Mouse (Mus musculus) right cerebral cortex, postnatal 10 days (tissue): ENCODE data around the gene Onecut1.

ENCODE experiments used
- DNase-seq, 2 experiments: peaks; one replicate each; pipeline ENCODE4 v3.0.0; 2021; ENCODE audit warnings: low spot score in 2 of 2

The Onecut1 gene

DNA sequence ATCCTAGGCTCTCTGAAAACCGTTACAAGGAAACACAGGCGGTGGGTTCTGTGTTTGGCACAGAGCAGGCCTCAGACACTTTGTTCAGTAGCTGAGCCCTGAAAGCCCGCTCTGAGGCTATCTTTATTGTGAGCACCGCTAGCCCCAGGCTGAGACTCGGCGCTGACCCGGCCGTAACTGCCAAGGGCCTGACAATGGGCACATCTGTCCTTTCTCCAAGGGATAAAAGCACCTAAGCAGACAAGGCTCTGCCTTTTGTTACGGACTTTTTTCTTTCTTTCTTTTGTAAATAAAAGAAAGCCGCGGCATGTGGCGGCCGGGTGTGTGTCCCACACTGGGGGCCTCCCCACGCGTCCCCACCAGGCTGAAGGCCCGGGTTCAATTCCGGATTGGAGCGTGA, 1.3 kb upstream of the Onecut1 start:
- no peak for DNase-seq

DNA sequence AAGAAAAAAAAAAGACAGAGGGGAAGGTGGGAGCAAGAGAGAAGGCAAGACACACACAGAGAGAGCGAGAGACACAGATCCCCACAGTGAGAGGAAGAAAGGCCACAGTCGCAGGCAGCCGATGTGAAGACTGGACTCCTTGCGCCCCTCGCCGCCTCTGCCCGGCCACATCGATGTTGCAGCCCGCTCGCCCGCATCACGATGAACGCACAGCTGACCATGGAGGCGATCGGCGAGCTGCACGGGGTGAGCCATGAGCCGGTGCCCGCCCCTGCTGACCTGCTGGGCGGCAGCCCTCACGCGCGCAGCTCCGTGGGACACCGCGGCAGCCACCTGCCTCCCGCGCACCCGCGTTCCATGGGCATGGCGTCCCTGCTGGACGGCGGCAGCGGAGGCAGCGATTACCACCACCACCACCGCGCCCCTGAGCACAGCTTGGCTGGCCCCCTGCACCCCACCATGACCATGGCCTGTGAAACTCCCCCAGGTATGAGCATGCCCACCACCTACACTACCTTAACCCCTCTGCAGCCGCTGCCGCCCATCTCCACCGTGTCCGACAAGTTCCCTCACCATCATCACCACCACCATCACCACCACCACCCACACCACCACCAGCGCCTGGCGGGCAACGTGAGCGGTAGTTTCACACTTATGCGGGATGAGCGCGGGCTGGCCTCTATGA, 517 bp downstream of the Onecut1 start:
- DNase-seq = no peak

DNA sequence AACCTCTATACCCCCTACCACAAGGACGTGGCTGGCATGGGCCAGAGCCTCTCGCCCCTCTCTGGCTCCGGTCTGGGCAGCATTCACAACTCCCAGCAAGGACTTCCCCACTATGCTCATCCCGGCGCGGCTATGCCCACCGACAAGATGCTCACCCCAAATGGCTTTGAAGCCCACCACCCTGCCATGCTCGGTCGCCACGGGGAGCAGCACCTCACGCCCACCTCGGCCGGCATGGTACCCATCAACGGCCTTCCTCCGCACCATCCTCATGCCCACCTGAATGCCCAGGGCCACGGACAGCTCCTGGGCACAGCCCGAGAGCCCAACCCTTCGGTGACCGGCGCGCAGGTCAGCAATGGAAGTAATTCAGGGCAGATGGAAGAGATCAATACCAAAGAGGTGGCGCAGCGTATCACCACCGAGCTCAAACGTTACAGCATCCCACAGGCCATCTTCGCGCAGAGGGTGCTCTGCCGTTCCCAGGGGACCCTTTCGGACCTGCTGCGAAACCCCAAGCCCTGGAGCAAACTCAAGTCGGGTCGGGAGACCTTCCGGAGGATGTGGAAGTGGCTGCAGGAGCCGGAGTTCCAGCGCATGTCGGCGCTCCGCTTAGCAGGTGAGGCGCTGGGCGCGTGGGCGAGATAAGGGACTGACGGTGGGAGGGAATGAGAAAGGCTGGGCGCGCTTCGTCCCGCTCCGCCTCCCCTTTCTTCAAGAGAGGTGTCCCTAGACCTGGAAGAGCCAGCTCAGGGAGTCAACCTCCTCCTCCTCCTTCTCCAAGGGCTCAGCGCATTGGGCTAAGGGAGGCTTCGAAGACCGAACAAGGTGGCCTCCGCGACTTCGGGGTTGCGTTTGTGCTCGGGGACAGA, 1.3 kb downstream of the Onecut1 start:
- DNase-seq = no peak

DNA sequence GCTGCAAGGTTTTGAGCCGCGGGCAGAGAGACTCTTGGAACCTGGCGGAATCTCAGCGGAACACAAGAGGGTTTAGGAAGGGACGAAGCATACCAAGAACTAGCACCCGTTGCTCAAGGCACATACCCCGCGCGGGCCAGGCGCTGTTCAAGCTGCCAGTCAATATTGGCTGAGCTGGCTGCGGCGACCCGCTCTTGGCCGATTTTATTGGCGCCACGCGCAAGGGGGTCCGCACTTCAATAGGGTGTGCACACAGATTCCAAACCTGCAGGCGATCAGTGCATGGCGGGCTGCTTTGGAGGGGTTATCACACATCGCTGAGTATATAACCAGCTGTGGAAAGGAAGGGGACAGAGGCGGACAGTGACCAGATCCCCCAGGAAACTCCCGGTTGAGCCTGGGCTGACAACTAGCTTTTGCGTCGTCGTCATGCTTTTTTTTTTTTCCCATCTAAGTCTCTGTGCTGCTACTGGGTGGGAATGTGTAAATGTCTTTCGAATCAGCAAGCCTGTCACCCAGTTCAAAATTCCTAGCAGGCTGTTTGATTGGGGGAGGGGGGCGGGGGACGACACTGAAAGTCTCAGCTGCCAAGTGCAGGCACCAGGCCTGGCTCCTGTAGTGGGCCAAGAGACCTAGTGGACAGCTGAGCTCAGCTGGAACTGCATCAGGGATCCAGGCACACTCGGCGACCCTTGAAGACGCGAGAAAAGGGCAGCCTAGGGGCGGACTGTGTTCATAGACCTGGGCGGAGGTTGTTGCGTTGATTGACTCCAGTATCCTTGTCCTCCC, 2.1 kb downstream of the Onecut1 start:
- DNase-seq = no peak

DNA sequence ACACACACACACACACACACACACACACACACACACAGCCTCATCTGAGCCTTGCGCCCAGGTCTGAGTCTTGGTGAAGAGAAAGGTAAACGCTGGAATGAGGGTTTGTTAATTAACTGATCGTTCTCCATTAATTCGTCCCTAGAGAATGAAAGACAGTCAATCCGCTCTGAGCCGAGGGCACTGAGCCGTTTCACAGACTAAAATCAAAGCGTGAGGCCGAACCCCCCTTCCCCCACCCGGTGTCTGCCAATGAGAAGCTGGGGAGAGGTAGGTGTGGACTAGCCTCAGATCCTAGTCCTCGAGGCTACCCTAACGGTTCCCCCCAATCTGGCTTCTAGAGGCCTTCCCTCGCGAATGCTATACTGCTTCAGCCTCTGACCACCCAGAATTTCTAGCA, 2.8 kb downstream of the Onecut1 start:
- no peak for DNase-seq

DNA sequence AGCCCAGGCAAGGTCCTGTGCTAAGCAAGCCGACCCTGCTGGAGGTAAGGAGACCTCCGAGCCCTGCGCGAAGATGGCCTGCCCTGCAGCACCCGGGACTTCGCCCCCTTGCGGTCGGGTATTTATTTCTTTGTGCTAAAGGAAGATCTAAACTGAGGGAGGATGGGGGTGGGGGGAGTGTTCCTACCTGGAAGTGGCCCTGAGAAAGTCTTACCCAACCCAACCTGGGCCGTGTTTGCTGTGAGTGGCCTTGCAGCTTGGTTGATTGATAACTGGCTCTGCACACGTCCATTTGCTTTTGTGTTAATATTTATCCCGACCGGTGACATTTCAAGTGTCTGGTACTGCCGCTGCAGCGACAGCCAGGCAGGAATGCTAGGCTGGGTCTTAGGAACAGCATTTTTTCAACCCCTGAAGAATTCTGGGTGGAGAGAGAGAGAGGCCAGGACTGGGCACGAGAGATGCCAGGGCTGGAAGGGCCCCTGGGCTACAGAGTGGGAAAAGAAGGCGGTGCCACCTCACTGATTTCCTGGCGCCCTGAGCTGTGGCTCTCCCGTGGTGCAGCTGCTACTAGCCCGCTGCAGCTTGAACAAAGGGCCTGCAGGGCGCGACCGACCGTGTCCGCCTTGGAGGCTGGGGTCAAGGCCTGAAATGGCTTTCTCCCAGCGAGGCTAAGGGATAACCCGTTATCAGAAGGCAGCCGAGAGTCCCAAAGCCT, 5.0 kb downstream of the Onecut1 start:
- no peak for DNase-seq

DNA sequence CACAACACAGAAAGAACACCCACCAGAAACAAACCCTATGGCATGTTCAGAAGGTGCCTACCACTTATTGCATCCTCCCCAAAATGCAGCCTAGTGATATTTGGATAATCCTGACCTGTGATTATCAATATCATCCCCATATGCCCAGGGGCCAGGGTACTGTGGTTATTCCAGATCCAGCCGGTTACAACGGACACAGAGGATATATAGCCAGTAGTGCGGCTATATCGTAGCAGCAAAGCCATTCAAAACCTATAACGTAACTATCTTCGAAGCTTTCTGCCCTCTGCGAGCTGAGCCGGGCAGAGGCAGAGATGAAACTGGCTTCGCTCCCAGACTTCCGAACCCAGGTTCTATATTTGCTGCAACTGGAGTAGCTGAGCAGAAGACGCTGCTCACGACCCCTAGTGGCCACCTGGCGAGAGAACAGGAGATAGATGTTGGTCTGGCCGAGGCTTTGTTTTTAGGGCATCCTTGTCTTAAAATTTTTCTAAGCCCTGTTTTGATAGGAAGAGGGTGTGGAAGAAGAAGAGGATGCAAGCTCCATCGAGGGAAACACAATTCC, 6.0 kb downstream of the Onecut1 start:
- DNase-seq = peak; percentile 70 to 71

DNA sequence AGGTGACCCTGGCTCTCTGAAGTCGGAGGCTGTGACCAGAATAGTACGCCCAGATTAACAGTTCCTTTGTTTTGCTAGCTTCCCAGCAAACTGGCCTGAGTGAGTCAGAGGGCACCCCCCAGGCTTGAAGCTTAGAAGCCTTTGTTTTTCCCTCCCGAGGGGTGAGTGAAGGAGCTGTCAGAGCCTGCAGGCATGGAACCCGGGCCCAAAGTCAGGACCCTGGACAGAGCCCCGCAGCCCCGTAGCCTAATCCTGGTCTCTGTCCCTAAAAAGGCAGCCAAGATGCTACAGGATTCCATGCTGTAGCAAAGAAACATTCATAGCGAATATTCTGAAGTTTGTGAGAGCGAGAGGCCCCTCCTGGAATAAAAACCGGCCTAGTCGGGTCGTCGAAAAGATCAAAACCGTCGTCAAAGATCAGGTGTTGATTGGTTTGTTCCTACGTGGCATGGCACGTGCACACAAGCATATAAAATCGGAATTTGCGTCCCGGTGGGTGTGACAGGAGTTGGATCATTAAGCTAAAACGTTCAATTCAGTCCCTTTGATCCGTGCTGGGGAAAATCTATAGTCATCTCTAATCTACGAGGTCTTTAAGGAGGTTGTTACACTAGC, 6.7 kb downstream of the Onecut1 start:
- DNase-seq = no peak

DNA sequence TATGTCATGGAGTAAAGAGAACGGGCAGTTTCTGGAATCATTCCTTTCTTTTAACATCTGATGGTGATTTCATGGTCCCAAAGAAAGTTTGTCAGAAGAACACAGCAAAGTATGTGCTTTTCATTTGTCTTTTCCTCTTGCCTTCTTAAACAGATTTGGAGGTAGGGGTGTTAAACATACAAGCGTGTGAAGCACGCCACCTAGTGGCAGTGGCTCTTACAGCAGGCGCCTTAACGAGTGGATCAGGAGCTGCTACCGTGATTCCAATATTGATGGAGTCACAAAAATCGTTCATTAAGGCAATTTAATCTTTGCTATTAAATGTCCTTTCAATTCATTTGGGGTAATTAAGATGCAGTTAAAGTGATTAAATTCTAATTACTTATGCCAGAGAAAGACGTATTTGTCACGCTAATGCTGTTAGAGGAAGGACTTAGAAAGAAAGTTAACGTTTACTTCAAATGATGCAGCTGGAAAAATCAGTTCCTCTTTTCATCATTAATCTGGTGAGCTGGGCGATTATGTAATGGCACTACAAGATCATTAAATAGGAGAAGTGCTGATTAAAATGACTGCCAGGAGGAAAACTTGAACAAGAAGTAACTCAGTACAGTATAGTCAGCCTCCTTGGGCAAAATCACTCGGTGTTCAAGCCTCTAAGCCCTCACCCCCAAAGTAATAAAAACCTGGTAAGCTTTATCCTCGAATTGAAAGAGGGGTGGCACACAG, 9.4 kb downstream of the Onecut1 start:
- peak; percentile 67 to 84 for DNase-seq

DNA sequence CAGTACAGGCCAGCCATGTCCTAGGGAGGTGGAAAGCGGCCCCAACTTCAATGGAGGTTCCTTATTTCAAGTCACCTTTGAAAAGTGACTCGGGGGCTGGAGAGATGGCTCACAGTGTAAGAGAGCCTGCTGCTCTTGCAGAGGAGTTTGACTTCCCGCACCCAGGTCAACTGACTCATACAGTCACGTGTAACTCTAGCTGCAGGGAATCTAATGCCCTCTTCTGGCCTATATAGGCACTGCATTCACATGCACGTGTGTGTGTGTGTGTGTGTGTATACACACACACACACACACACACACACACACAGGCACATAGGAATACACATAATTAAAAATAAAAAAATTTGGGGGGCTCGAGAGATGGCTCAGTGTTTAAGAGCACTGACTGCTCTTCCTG, 14.6 kb downstream of the Onecut1 start:
- no peak for DNase-seq

DNA sequence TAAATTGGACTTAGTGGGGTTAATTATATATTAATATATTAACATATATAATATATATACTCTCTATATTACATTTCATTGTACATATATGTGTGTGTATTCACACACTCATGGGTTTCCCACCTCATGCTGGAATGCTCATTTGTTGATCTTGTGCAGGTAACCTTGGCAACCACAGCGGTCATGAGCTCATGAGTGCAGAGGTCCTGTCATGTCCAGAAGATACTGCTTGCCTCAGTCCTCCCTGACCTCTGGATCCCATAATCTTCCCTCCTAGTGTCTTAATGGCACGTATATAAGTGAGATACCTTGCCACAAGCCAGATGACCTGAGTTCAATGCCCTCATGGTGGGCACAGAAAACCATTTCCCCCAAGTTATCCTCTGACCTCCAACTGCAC, 16.0 kb downstream of the Onecut1 start:
- no peak for DNase-seq

DNA sequence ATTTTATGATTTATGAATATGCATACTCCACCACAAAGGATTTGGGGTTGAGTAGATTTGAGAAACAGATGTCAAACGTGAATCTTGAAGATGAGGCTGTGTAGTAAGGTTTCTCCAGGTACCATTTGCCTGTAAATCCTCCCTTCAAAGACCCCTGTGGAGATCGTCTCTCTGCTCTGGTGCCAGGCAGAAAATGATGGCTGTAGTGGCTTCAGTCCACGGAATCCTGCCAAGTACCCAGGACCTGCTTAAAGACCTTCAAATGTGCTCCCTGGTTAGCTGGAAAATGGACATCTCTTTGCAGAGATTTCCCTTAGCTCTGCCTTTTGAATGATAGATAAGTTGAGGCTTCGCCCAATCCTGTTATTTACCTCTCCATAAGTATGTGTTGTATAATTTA, 26.1 kb downstream of the Onecut1 start:
- no peak for DNase-seq

DNA sequence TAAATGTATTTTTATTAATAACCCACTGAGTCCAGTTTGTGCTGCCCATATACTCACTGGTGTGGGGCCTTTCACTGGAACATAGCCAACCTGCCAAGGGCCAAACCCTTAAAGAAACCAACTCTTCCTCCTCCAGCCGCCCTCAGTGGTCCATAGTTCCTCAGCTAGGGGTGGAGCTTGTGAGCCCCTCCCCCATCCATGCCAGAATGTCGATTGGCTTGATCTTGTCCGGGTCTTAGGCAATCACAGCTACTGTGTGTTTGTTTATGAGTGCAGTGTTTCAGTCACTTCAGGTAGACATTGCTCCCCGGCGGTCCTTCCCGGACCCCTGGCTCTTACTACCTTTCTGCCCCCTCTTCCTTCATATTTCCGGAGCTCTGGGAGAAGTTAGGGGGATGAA, 35.0 kb downstream of the Onecut1 start:
- no peak for DNase-seq

DNA sequence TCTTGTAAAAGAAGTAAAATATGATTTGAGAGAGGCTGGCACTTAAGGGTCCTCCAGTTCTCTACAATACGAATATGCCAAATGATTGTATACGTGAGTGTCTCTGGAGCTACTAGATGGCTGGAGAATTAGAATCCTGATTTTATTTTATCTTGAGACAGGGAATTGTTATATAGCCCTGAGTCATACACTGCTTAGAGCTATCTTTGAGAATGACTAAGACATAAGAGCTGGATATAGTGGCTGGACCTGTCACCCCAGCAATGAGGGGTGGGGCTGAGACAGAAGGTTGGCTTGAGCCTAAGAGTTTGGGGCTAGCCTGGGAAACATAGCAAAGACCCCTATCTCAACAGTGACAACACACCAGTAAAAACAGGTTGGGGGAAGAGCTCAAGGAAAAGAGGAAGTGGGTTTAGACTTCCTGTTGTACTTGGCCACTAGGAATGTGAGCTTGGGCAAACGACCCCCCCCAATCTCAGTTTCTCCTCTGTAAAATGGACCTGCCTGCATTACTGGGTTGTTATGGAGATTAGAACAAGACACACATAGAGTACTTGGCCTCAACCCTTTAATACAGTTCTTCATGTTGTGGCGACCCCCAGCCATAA, 35.8 kb downstream of the Onecut1 start:
- no peak for DNase-seq

DNA sequence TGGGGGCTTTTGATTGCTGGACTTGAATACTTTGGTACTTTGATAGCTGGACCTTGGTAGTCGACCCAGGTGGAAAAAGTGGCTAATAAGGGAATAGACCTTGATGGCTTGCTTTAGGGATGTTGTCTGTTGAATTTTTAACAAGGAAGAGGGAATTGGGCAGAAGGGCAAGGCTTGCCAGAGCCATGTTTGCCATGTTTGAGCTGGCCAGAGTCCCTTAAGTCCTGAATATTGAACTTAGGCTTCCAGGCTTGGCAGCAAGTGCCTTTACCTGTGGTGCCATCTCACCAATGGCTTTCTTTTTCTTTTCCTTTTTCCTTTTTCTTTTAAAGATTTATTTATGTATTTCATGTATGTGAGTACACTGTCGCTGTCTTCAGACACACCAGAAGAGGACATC, 38.4 kb downstream of the Onecut1 start:
- no peak for DNase-seq

DNA sequence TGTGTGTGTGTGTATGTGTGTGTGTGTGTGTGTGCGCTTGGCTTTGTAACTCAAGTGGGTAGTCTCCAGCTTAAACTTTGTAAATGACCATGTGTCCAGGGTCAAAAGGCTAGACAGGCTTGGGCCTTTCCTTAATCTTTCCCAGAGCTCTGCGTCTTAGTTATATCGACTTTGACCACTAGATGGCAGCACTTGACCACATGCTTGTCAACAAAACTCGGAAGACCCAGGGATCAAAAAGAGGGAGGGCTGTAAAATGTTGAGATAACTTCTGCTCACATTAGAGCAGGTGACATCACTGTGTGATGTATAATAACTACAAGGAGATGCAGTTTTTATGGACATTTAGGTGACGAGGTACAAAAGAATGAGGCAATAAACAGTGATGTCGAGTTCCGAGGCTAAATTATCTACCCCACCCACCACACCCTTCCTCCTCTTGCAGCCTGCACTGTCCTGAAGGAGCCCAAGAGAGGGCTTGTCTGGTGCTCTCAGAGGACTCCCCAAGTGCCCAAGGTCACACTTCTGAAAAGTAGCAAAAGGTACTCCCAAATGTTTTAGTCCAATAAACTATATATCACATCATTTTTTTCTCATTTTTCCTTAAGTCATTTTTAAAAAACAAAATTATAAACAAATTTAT, 43.3 kb downstream of the Onecut1 start:
- peak; percentile 73 to 81 for DNase-seq

DNA sequence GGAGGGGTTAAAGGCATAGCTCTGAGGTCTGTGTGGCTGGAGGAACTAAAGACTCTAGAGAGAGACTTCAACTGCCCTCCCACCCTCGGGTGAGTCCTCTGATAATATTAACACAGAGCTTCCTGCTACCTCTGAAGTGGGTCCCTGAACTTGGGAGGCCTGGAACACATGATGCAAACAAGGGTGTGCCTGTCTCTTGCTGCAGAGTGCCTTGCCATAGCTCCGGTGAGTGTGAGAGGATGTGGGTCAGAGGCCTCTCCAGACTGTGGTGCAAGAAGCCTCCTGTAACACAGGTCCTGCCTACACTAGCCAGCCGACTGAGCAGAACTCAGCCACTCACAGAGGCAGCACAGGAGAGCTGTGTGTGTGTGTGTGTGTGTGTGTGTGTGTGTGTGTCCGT, 45.2 kb downstream of the Onecut1 start:
- no peak for DNase-seq

DNA sequence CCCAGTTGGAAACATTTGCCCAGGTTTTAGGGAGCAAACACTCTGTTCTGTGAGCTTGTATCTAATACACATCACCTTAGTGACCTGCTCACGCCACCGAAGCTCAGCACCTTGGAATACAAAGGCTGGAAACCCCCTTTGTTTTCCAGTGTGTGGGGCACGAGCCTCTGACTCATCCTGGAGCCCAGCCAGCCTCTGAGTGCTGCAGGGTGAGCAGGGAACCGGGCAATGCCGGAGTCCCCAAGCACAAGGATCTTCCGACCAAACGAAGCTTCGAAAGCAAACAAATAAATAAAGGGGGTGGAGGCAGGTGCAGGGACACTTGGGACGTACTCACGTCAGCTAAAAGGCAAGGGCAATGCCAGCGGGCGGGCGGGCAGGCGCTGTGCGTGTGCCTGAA, 47.5 kb downstream of the Onecut1 start:
- DNase-seq = no peak

DNA sequence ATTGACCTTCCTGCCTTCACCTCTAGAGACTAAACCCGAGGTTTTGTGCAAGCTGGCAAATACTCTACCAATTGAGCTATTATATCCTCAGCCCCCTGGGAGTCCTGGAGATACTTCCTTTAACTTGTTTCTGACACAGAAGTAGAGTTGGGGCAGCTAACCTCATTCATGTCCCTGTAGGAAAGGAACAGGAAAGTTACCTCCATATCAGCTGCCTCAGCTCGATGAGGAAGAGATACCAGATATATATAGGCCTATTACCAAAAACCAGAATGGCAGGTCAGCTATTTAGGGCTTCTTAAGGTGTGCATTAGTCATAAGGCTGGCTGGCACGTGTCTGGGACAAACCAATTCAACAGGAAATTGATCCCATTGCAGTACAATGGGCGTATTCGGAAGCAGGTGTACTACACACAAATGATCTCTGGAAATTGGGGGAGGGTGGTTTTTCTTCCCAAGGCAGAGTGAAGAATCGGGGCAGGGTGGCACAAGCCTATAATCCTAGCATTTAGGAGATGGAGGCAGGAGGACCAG, 48.6 kb downstream of the Onecut1 start:
- DNase-seq = no peak
